Mouse (Mus musculus) mesoderm, embryonic 11.5 days (tissue): Measurements from ENCODE around the gene Cyp4f14.
"Not testable (repeated sequence)": the region's sequence is repeated elsewhere in the genome, so short reads cannot be mapped to it uniquely, and the experiment has no call there.

Experiments used
- DNase-seq: peaks from one replicate; pipeline ENCODE4 v3.0.0-alpha.2; 2012; ENCODE audit warnings: low read depth, low spot score

Cyp4f14 gene

DNA sequence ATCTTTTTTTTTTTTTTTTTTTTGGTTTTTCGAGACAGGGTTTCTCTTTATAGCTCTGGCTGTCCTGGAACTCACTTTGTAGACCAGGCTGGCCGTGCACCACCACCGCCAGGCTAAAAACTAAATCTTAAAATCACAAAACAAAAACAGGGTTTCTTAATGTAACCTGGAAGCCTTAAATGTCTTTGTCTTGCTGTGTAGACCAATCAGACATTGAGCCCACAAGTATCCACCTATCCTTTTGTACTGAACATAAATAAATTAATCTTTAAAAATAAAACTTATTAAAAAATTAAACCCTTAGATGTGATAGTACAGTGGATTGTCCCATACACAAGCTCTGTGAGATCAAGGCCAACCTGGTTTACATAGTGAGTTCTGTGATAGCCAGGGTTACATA lies 23.2 kb downstream of the Cyp4f14 start:
- DNase-seq = no peak

DNA sequence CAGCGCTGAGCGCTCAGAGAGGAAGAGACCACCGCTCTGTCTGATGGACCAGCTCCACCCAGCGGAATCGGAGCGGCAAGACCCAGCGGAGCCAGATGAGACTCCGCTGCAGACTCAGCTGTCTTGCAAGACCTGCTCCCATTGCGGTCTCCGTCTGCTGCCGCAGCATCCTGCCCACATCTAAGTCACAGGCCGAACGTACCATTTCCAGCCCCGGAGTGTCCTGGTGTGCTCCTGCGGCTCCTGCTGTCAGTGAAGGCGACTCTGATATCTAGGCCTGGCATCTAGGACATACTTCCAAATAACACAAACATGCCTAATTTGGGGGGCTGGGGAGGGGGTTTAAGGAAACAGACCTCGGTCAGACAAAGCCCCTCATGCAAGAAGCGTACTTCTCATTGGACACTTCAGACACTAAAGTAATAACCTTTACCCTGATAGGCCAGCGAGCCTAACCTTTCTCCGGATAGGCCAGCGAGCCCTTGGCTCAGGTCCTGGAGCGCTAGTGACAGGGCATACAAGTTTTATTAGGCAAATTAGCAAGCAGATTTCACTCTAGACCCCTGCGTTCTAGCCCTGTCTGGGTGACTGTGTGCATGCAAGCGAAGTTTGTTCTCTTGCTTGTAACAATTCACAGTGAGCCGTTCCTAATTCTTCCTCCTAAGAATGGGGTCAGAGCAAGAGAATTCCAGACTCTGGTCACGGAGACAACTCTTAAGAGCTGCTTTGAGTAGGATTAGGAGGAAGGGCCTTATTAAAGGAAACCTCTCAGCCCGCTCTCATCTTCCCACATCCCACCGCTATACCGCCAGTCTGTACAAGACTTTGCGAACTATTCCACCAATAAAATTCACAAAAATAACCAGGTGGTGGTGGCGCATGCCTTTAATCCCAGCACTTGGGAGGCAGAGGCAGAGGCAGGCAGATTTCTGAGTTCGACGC lies 25.6 kb downstream of the Cyp4f14 start, which contains the start of gene Zfp870:
TSS of gene Zfp870 (minus strand) at position 404 of the 942 bp plus-strand sequence.
- peak; percentile 95 for DNase-seq

DNA sequence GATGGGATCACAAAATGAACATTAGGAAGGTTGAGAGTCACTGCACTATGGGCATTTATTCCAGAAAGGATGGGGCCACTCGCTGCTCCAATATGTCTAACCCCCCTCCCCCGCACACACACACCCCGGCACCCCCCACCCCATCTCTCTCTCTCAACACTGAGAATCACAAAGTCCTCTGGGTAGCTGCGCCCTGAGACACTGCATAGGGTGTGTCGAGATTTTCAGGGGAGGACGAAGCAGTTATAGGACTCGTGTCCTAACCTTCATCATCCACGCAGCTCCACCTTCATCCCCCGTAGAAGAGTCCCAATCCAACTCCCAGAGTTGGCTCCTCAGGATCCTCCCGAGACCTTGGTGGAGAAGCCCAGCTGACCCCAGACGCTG lies 26.3 kb downstream of the Cyp4f14 start:
- no peak for DNase-seq

DNA sequence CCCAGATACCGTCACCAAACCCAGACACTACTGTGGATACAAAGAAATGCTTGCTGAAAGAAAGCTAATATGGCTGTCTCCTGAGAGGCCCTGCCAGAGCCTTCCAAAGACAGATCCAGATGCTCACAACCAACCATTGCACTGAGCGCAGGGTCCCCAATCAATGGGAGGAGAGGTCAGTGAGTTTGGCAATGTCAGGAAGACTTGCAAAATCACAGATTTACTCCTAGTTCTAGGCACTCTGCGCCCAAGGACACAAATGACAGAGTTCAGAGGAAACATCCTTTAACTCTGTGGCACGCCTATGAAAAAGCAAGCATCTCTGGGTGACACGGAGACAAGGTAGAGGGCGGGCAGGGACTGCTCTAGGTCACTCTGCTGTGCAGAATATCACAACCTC lies 27.5 kb downstream of the Cyp4f14 start:
- no peak for DNase-seq

DNA sequence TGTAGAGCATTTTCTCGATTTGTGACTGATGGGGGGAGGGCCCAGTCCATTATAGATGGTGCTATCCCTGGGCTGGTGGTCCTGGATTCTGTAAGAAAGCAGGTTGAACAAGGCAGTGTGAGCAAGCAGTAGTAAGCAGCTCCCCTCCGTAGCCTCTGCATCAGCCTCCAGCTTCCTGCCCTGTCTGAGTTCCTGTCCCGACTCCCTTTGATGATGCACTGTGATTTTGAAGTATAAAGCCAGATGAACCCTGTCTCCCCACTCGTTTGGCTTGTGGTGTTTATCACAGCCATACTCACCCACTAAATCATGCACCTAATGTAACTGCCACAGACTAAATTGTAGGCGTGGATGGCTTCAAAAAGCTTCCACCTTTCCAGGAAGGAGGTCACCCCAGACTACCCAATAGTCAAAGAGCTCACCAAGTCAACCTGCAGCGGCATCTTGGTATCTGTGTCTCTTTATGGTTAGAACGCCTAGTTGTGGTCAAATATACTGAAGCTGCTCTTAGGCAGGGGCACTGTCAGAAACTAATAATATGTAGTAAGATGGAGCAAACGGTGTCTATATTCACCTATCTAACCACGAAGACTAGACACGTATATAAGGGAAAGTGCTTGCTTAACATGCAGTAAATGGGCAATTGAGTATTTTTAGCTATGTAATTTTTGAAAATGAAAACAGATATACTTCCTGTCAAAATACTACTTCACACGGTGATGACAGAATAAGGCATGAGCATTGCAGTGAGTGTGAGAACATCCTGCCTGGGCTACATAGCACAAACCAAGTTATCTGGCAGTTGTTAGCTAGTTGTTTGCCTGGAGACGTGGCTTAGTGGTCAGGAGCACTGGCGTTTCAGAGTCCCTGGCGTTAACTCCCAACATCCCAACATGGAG lies 36.6 kb downstream of the Cyp4f14 start:
- no peak for DNase-seq

DNA sequence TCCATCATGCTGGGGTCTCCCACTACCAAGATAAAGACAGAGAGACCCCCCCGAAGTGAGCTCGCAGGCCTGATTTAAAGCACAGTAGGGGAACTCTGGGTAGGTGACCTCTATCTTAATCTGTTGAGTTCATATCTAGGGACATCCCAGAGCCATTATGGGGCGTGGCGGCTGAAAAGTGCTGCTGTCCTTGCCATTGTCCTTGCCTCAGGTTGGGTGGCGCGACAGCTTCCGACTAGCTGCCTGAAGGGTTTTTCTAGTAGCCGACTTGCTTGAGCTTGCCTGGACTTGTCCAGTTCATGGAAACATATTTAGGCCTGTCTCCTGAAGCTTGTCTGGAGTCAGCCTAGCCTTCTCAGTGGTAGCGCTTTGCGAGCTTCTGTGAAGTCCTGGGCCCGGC lies 38.4 kb downstream of the Cyp4f14 start:
- DNase-seq = no peak

DNA sequence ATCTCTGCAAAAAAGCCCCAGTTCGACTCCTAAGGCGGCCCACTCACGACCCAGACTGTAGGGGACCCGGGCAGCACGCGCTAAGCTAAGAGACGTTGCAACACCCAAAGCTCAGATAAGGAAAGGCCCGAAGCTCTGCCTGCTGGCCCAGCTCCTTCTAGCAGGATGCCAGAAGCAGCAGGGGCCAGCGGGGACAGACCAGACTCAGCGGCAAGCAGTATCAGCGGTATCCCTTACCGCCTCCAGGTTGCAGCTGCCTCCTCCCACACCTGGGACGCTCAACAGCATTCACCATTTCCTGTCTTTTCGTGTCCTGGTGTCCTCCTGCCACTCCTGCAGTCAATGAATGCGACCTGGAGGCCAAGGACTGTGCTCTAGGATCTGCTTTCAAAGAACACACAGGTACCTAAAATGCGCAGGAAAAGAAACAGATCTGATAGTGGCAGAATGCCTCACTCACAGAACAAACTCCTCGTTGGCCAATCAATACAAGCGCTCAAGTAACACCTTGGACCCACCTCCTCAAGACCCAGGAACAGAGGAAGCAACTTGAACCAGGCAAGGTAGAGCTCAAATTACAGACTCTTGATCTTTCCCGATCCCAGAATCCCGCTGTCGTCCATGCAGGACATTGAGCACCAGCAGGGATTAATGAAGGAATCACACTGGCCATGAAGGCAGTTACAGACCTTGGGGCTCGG lies 39.5 kb downstream of the Cyp4f14 start:
- DNase-seq = peak; percentile 22

DNA sequence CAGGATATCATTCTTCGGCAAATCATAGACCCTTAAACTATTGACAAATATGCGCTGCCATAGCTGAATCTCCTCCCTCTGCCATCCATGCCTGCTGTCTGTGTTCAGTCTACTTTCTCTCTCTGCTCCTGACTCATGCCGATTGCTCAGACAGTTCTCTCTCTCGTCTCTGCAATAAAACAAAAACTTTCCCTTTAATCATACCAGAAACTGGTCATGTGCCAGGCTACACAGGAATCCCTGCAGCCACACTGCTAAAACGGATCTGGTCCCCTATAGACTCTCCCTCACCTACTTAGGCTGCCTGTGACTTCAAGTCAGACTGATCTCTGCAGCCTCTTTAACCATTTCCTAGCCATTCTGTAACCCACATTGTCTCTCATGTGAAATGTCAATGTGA lies 44.4 kb downstream of the Cyp4f14 start:
- DNase-seq = no peak

DNA sequence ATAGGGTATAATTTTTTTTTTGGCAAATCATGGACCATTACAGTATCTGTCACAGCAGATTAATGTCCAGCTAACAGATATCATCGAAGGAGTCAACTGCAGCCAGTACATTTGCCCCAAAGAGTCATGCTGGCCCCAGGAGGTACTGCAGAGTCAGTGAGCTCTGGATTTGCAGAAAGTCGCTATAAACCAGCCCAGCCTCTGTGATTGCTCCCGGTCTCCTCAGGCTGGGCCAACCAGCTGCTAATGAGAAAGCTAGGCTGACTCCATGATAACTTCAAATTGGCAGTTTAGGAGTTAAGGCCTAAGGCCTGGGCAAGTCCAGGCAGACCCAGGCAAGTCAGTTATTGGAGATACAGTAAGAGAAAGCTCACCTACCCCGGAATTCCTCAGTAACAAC lies 45.1 kb downstream of the Cyp4f14 start:
- no peak for DNase-seq

DNA sequence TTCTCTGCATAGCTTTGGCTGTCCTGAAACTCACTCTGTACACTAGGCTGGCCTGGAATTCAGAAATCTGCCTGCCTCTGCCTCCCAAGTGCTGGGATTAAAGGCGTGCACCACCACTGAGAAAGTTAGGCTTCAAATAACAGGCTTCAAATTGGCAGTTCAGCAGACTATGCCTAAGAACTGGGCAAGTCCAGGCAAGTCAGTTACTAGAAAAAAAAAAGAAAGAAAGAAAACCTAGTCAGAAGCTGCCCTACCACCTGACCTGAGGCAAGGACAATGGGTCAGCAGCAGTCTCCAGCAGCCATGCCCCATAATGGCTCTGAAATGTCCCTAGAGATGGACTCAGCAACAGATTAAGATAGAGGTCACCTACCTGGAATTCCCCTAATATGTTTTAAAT lies 45.7 kb downstream of the Cyp4f14 start:
- DNase-seq = no peak

DNA sequence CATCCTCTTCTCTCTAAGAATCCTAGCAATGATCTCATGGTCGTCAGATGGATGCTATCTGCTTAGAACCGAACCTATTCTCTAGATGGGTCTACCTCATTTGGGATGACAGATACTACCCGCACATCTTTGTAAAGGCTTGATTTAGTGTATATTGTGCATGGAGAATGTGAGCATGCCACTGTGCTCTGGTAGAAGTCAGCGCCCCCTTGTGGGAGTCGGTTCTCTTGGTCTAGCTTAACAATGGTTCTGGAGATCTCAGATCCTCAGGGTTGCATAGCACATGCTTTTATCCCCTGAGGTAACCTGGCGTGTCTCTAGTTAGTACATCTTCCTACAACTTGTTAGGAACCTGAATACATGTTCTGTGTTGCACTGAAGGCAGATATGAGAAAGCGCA lies 49.9 kb downstream of the Cyp4f14 start:
- not testable (repeated sequence) for DNase-seq

DNA sequence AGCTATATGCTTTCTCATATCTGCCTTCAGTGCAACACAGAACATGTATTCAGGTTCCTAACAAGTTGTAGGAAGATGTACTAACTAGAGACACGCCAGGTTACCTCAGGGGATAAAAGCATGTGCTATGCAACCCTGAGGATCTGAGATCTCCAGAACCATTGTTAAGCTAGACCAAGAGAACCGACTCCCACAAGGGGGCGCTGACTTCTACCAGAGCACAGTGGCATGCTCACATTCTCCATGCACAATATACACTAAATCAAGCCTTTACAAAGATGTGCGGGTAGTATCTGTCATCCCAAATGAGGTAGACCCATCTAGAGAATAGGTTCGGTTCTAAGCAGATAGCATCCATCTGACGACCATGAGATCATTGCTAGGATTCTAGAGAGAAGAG lies 60.4 kb downstream of the Cyp4f14 start:
- DNase-seq = not testable (repeated sequence)
